Mouse (Mus musculus) left cerebral cortex, postnatal 10 days (tissue): ENCODE data around the gene Sel1l2. TPM values are rescaled to one million over a fixed set of nuclear protein-coding genes. Genes with fewer than 3 reads are reported as not detected.
"Not testable (repeated sequence)": the region's sequence is repeated elsewhere in the genome, so short reads cannot be mapped to it uniquely, and the experiment has no call there.

ENCODE experiments used
- DNase-seq, 2 experiments: peaks; one replicate each; pipeline ENCODE4 v3.0.0; 2021 to 2022; ENCODE audit warnings: low spot score in 2 of 2, mixed read lengths in 1 of 2; ENCODE audit errors: extremely low spot score in 1 of 2
- intact Hi-C: fragments of 180-260 bp; cut with DNase I; formaldehyde crosslinking; loops from one replicate; pipeline ENCODE4 v1.15.1; 2025
- total RNA-seq, 2 experiments: library from RNA; stranded (reverse); gene quantifications; 2 replicates each; pipeline ENCODE4 v1.2.3; 2021

The Sel1l2 gene
- total RNA-seq, 2 experiments from 2014 or later, result not detected

- intact Hi-C loops, result no loop called here
- DNase-seq, result no peak
Measured at GRCm38 (mm10) chr2:140220325-140220724, 169.2 kb downstream of the Sel1l2 start.

DNA sequence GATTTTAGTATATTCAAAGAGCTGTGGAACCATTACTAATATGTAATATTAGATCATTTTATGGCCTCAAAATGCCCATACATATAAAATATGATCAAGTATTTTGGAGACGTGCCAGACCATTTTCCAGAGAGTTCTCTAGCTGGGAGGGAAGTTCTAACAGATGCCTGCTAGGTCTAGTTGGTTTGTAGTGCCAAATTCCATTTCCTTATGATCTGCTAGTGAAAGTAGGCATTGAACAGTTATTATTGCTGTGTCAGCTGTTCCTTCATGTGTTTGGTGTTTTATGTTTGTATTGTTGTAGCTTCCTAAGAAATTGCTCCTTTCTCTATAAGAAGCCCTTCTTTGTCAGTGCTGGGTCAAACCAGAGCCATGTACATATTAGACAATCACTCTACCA lies 173.5 kb downstream of the Sel1l2 start:
- no peak for DNase-seq
- intact Hi-C loops, result no loop called here

- intact Hi-C loops, result no loop called here
- no peak for DNase-seq
Measured at GRCm38 (mm10) chr2:140215415-140215814, 174.1 kb downstream of the Sel1l2 start.

- DNase-seq, result no peak
- intact Hi-C loops, result no loop called here
Measured at GRCm38 (mm10) chr2:140214519-140215027, 174.9 kb downstream of the Sel1l2 start.

- intact Hi-C loops, result loop anchor here (2.0 kb wide), 1 partner anchor 223 kb away; no protein-coding TSS in a partner anchor
- no peak for DNase-seq
Measured at GRCm38 (mm10) chr2:140203756-140204155, 185.8 kb downstream of the Sel1l2 start.

- intact Hi-C loops, result loop anchor here (2.0 kb wide), 1 partner anchor 224 kb away; no protein-coding TSS in a partner anchor
- DNase-seq, result no peak
Measured at GRCm38 (mm10) chr2:140202573-140202972, 186.9 kb downstream of the Sel1l2 start.

DNA sequence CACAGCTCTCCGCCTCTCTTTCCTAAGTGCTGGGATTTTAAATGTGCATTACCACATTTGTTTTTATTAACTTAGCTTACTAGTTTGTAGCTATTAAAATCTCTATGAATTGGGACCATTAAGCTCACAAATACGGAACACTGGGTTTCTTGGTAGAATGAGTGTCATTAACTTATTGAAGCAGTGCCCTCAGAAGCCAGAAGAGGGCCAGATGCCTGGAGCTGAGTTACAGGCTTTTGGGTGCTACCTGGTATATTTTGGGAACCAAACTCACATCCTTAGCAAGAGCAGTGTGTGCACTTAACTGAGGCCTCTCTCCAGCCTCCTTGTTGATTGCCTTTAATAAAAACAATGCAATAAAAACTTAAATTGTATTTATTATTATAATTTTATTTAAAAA lies 188.8 kb downstream of the Sel1l2 start:
- intact Hi-C loops, result no loop called here
- DNase-seq, result no peak

DNA sequence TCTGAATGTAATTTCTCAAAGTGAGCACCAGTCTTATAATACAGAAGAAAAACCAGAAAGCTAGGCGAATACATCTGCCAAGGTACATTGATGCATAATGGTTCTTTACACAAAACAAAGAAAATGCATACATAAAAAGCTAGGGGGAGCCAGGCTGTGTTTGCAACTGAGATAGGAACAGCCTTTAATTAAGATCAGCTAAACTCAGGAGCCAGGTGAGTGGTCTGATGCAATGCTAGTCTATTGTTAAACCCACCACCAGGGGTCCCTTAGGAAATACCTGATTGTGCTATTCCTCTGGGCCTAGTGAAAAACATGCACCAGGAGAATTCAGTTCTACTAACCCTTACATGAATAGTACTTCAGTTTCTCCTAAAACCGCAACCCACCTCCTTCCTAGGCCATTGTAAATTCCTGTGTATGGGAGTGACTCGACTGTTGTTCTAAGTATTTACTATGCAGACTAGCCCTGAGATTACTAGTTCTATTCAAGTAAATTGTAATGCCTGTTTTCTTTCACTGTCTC lies 203.8 kb downstream of the Sel1l2 start:
- intact Hi-C loops, DNase-seq: not testable (repeated sequence)

Other genes starting within 250 kb of the Sel1l2 start
- gene Gm17374, start 237.7 kb downstream of the Sel1l2 start, total RNA-seq, result not detected
- 10 to 100 TPM; 19.3 to 20.4 TPM for gene Esf1, start 219.1 kb downstream of the Sel1l2 start, total RNA-seq
- 10 to 100 TPM; 53.8 to 59.0 TPM for gene Ndufaf5, start 219.1 kb downstream of the Sel1l2 start, total RNA-seq
- gene Macrod2, start 5.6 kb upstream of the Sel1l2 start, total RNA-seq, result 10 to 100 TPM; 69.6 to 70.8 TPM